In the genomic region with DNA sequence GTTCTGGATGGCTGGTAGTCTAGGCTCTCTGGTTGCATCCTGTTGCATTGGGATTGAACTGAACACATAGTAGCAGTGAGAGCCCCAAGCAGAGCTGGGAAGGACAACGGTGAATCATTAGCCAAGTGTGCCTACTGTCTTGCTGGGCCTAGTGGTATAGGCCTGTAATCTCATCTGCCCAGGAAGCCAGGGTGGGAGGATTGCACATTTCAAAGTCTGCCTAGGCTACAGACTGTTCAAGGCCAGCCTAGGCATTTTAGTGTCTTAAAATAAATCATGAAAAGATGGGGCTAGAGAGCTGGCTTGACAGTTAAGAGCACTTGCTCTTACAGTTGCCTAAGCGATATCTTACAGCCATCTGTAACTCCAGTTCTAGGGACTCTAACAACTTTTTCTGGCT, we compare ENCODE assay signal across 28 mouse cellular contexts. TPM values are rescaled to one million over a fixed set of nuclear protein-coding genes. Genes with fewer than 3 reads are reported as not detected.
DNase-seq lines count a peak whose midpoint lies in the region; ATAC-seq and TF ChIP-seq lines count a peak whose summit lies in the region.
"Had no signal": no experiment of that assay in that cellular context is flagged by ENCODE, and none has a peak within 500 bp of the region (broad histone marks: within the 10 kb centered on the region; RNA-seq: fewer than 3 reads in every experiment).

No protein-coding gene starts in this region.

- no peak overlapping the region for H3K4me2 ChIP-seq in heart, embryonic 12.5 days
- H3K4me2 ChIP-seq: embryonic facial prominence, embryonic 13.5 days; embryonic facial prominence, embryonic 15.5 days; forebrain, embryonic 12.5 days had no signal

- no peak overlapping the region for H3K9ac ChIP-seq in heart, embryonic 12.5 days
- H3K9ac ChIP-seq: embryonic facial prominence, embryonic 13.5 days; embryonic facial prominence, embryonic 15.5 days; forebrain, embryonic 12.5 days had no signal

- WGBS in heart, embryonic 12.5 days, result 92% methylated on average over 2 of the region's 2 CpGs

- no peaks in the 10 kb centered on the region for H3K9me3 ChIP-seq in heart, embryonic 12.5 days (replicated peaks)
- H3K9me3 ChIP-seq: embryonic facial prominence, embryonic 13.5 days; embryonic facial prominence, embryonic 15.5 days; forebrain, embryonic 10.5 days; forebrain, embryonic 12.5 days had no signal

- in situ Hi-C loops in Patski (cut with MboI; ENCODE audit: low pct_unique_long_range_greater_than_20kb), result no loop called here

- no peak overlapping the region for H3K27ac ChIP-seq in heart, embryonic 12.5 days (ENCODE audit: poor library complexity, severe bottlenecking)
- H3K27ac ChIP-seq: embryonic facial prominence, embryonic 13.5 days; embryonic facial prominence, embryonic 15.5 days; forebrain, embryonic 10.5 days; forebrain, embryonic 12.5 days had no signal

- CTCF ChIA-PET in Patski (lab: Charles Lee), result interaction anchor here (0.8 to 1.3 kb wide), 3 partner anchors 11 to 235 kb away, joined by 3 read pairs; no protein-coding TSS in a partner anchor

- H3K36me3 ChIP-seq in heart, embryonic 12.5 days, result peaks cover 82% of the 10 kb centered on the region
- H3K36me3 ChIP-seq: G1E had no signal

- no peak overlapping the region for H3K4me3 ChIP-seq in heart, embryonic 12.5 days
- H3K4me3 ChIP-seq: embryonic facial prominence, embryonic 13.5 days; embryonic facial prominence, embryonic 15.5 days; erythroblast, embryonic 14.5 days; forebrain, embryonic 10.5 days; forebrain, embryonic 12.5 days had no signal

- H3K27me3 ChIP-seq in heart, embryonic 12.5 days (replicated peaks), result no peaks in the 10 kb centered on the region
- no peaks in the 10 kb centered on the region for H3K27me3 ChIP-seq in Patski
- H3K27me3 ChIP-seq: CH12.LX; embryonic facial prominence, embryonic 13.5 days; embryonic facial prominence, embryonic 15.5 days; forebrain, embryonic 12.5 days had no signal

- POLR2A ChIA-PET in Patski (lab: Charles Lee), result interaction anchor here (0.5 to 0.8 kb wide), 3 partner anchors 13 to 372 kb away, joined by 3 read pairs; no protein-coding TSS in a partner anchor

- H3K4me1 ChIP-seq in heart, embryonic 12.5 days (replicated peaks), result 0 out of 2 replicates have a peak, but pooled peaks cover 4% of the 10 kb centered on the region
- H3K4me1 ChIP-seq: embryonic facial prominence, embryonic 15.5 days; forebrain, embryonic 10.5 days; forebrain, embryonic 12.5 days had no signal

- no peak for TF ChIP-seq CTCF in Patski (IDR thresholded peaks at IDR 0.05)

- peak; percentile 65 to 70 for DNase-seq in adrenal gland, adult (ENCODE audit: inconsistent age in 2 of 2, low spot score in 1 of 2)
- no peak for DNase-seq in adrenal gland, postnatal 4 days (ENCODE audit: low spot score in 2 of 2)
- DNase-seq in adrenal gland, postnatal 14 days, result peak; percentile 30
- no peak for DNase-seq in adrenal gland, adult 8-10 months
- peak; percentile 51 for DNase-seq in heart, adult 11 months
- DNase-seq in Patski (ENCODE audit: low read depth, low spot score), result no peak
- DNase-seq in frontal cortex, postnatal 36 days (ENCODE audit: low spot score in 2 of 2), result no peak
- DNase-seq: B cell, adult 2 months; cerebellum, adult 11 months; cerebellum, adult 18-20 months; cerebellum, adult 8-10 months; cerebellum, adult 9-11 months; cerebellum, postnatal 14 days; cerebellum, postnatal 36 days; embryo, embryonic 11 days had no signal

- no peak for ATAC-seq in heart, embryonic 12.5 days (ENCODE audit: insufficient number of reproducible peaks, low FRiP score)
- ATAC-seq in Patski, result peak; percentile 62
- ATAC-seq: activated CD4-positive, CD25-positive, alpha-beta regulatory T cell, adult 4 months; CD4-positive, CD25-positive, alpha-beta regulatory T cell, adult 4 months; forebrain, embryonic 14.5 days; forebrain, embryonic 16.5 days had no signal

RNA-seq across cellular contexts. Expression of a gene that starts 57.4 kb away (rescaled TPM):
- total RNA-seq in adrenal gland, postnatal 4 days (2021), result 10 to 100 TPM; 11.2 to 15.2 TPM
- 4.7 and 5.2 TPM in 2 replicates for total RNA-seq in adrenal gland, postnatal 14 days (2021)
- 10 to 100 TPM in 1 of 4 experiments, 1 to 10 TPM in 3; 1.8 to 14.3 (median 4.2) TPM for total RNA-seq in adrenal gland, adult 8-10 months (2022)
- polyA plus RNA-seq in heart, embryonic 12.5 days (2016; fragmentation: Nextera tagmentation; extraction: Ambion mirVana), result 2.7 and 2.8 TPM in 2 replicates
- not detected for polyA plus RNA-seq in Patski (2021)
- total RNA-seq: CH12.LX; common myeloid progenitor, adult 5-6 weeks; G1E had no signal
- polyA plus RNA-seq: activated CD4-positive, CD25-positive, alpha-beta regulatory T cell, adult 4 months; CD4-positive, CD25-positive, alpha-beta regulatory T cell, adult 4 months; erythroblast, embryonic 14.5 days; G1E had no signal

Comparison
In these comparisons a context has a peak if more than half of its experiments do, and no peak if none do; other contexts are left out.
1. DNase-seq: peak in adrenal gland, adult (2 of 2), adrenal gland, postnatal 14 days (single experiment) and heart, adult 11 months (single experiment); none in adrenal gland, postnatal 4 days (0 of 2), adrenal gland, adult 8-10 months (single experiment), Patski (single experiment) and frontal cortex, postnatal 36 days (0 of 2).